Mouse (Mus musculus): Measurements from ENCODE around the gene Znrf2.

- TF ChIP-seq EP300 (optimal IDR thresholded peaks at IDR 0.05): no peak
- no peak for TF ChIP-seq CTCF (IDR thresholded peaks at IDR 0.05; ENCODE audit: low read depth)
Observed at GRCm38 (mm10) chr6:54777661-54778060, 39.1 kb upstream of the Znrf2 start.

All from stomach, postnatal 0 days (tissue).